ENCODE assay signal across 26 mouse cellular contexts in genomic region chr1:193112093-193112492, GRCm38 (mm10).
"Had no signal": no experiment of that assay in that cellular context is flagged by ENCODE, and none has a peak within 500 bp of the region (broad histone marks: within the 10 kb centered on the region; RNA-seq: fewer than 3 reads in every experiment).

No protein-coding gene starts in this region.

- ATAC-seq: hindbrain, postnatal 0 days; intestine, embryonic 16.5 days; liver, embryonic 12.5 days had no signal

- H3K27me3 ChIP-seq: heart, embryonic 13.5 days; heart, embryonic 15.5 days; hindbrain, embryonic 13.5 days; hindbrain, embryonic 15.5 days; kidney, embryonic 15.5 days; limb, embryonic 13.5 days; limb, embryonic 15.5 days; liver, embryonic 12.5 days had no signal

- H3K4me3 ChIP-seq: heart, adult 2 months; heart, embryonic 13.5 days; heart, embryonic 15.5 days; hindbrain, embryonic 13.5 days; hindbrain, embryonic 15.5 days; kidney, embryonic 15.5 days; limb, embryonic 13.5 days; limb, embryonic 15.5 days; liver, embryonic 12.5 days had no signal

- DNase-seq: gastrocnemius, postnatal 14 days; gastrocnemius, postnatal 36 days; heart, adult 11 months; heart, adult 2 months; heart, postnatal 14 days; heart, postnatal 36 days; kidney, adult 11 months; kidney, adult 2 months; kidney, adult 9 months; kidney, postnatal 14 days; kidney, postnatal 36 days; layer of hippocampus, adult 9-11 months; layer of hippocampus, postnatal 36 days; left cerebral cortex, postnatal 4 days had no signal

- H3K9me3 ChIP-seq: heart, embryonic 13.5 days; heart, embryonic 15.5 days; hindbrain, embryonic 13.5 days; hindbrain, embryonic 15.5 days; kidney, embryonic 15.5 days; limb, embryonic 13.5 days; limb, embryonic 15.5 days; liver, embryonic 12.5 days had no signal

- H3K4me1 ChIP-seq: heart, embryonic 13.5 days; heart, embryonic 15.5 days; hindbrain, embryonic 13.5 days; hindbrain, embryonic 15.5 days; kidney, embryonic 15.5 days; limb, embryonic 13.5 days; limb, embryonic 15.5 days; liver, embryonic 12.5 days had no signal

- H3K9ac ChIP-seq: heart, embryonic 13.5 days; heart, embryonic 15.5 days; hindbrain, embryonic 13.5 days; hindbrain, embryonic 15.5 days; kidney, embryonic 15.5 days; limb, embryonic 13.5 days; limb, embryonic 15.5 days; liver, embryonic 12.5 days had no signal

- H3K27ac ChIP-seq: heart, adult 2 months; heart, embryonic 13.5 days; heart, embryonic 15.5 days; hindbrain, embryonic 13.5 days; hindbrain, embryonic 15.5 days; hindbrain, postnatal 0 days; kidney, embryonic 15.5 days; kidney, postnatal 0 days; limb, embryonic 13.5 days; limb, embryonic 15.5 days; liver, embryonic 12.5 days had no signal

- H3K4me2 ChIP-seq: heart, embryonic 11.5 days; heart, embryonic 13.5 days; heart, embryonic 15.5 days; hindbrain, embryonic 13.5 days; hindbrain, embryonic 15.5 days; kidney, embryonic 15.5 days; limb, embryonic 13.5 days; limb, embryonic 15.5 days; liver, embryonic 12.5 days had no signal
